Mouse (Mus musculus) testis, adult 2 months (tissue): Measurements from ENCODE around the gene Pam.

Source experiments
- CTCF ChIP-seq: fragments of 200-500 bp; IDR thresholded peaks from 2 replicates; pipeline ENCODE4 v1.5.1; 2012; ENCODE audit warnings: low read depth, mild to moderate bottlenecking, inconsistent platforms, low read length, moderate library complexity; ENCODE audit not compliant: control insufficient read depth, insufficient read depth, insufficient replicate concordance
- POLR2A ChIP-seq: fragments of 200-500 bp; IDR thresholded peaks from 2 replicates; pipeline ENCODE4 v1.6.1; 2012; ENCODE audit warnings: low read depth, mild to moderate bottlenecking, inconsistent platforms, low read length, moderate library complexity; ENCODE audit not compliant: control insufficient read depth

GRCm38 (mm10) chr1:97938586-97938985 is 156.9 kb downstream of the Pam start:
- no peak for TF ChIP-seq POLR2A
- TF ChIP-seq CTCF = no peak
